Mouse (Mus musculus) forebrain, embryonic 12.5 days (tissue): Measurements from ENCODE around the gene Mid1. TPM values are rescaled to one million over a fixed set of nuclear protein-coding genes. Genes with fewer than 3 reads are reported as not detected.
A peak's percentile ranks its signal among the peaks of the same experiment; 100 is the strongest.
"Not testable (repeated sequence)": the region's sequence is repeated elsewhere in the genome, so short reads cannot be mapped to it uniquely, and the experiment has no call there.

Source experiments
- ATAC-seq: fragments of 200-750 bp; cut with Nextera tagmentation; 2 replicates; pipeline ENCODE4 v1.8.0; 2017; ENCODE audit warnings: moderate TSS enrichment; ENCODE audit not compliant: low FRiP score
- H3K27ac ChIP-seq: fragments of 300-500 bp; sonication (generic); 2 replicates; pipeline ENCODE4 v1.5.1; 2016; ENCODE audit warnings: mild to moderate bottlenecking
- H3K27me3 ChIP-seq: fragments of 300-500 bp; sonication (generic); 2 replicates; pipeline ENCODE4 v1.6.1; 2016; ENCODE audit warnings: mild to moderate bottlenecking
- H3K36me3 ChIP-seq: fragments of 300-500 bp; sonication (generic); replicated peaks from 2 replicates; pipeline ENCODE4 v1.6.1; 2016; ENCODE audit warnings: mild to moderate bottlenecking
- H3K4me1 ChIP-seq: fragments of 300-500 bp; sonication (generic); 2 replicates; pipeline ENCODE4 v1.6.1; 2016
- H3K4me2 ChIP-seq: fragments of 300-500 bp; sonication (generic); 2 replicates; pipeline ENCODE4 v1.6.1; 2016; ENCODE audit warnings: mild to moderate bottlenecking, moderate library complexity
- H3K4me3 ChIP-seq: fragments of 300-500 bp; sonication (generic); replicated peaks from 2 replicates; pipeline ENCODE4 v1.5.1; 2016; ENCODE audit warnings: mild to moderate bottlenecking
- H3K9ac ChIP-seq: fragments of 300-500 bp; sonication (generic); 2 replicates; pipeline ENCODE4 v1.6.1; 2016; ENCODE audit warnings: mild to moderate bottlenecking
- H3K9me3 ChIP-seq: fragments of 300-500 bp; sonication (generic); 2 replicates; pipeline ENCODE4 v1.6.1; 2016
- WGBS: fragments of 180-500 bp; shearing (Covaris S2); methylation state at CpG from one replicate; pipeline ENCODE4 v1.1.7; 2016; 5-methylcytosine and 5-hydroxymethylcytosine counted together
- polyA plus RNA-seq: library from polyadenylated mRNA; unstranded; fragments of >200 nt; fragmentation: Nextera tagmentation; extraction: Ambion mirVana; gene quantifications from 2 replicates; pipeline ENCODE4 v1.2.1, GENCODE M21; 2016

The Mid1 gene
- polyA plus RNA-seq, 1 experiment from 2014 or later: 16.2 TPM

- H3K27ac ChIP-seq, H3K9ac ChIP-seq, H3K4me1 ChIP-seq, ATAC-seq, H3K27me3 ChIP-seq, H3K4me2 ChIP-seq, H3K4me3 ChIP-seq: not testable (repeated sequence)
- peaks cover 61% of the 10 kb centered on the region for H3K9me3 ChIP-seq
- WGBS: 78% methylated on average over 3 of the region's 3 CpGs
- peaks cover 56% of the 10 kb centered on the region for H3K36me3 ChIP-seq
Observed at GRCm38 (mm10) chrX:169975681-169976131, 290.7 kb downstream of the Mid1 start.

- H3K4me3 ChIP-seq, H3K4me1 ChIP-seq, H3K27me3 ChIP-seq, H3K9ac ChIP-seq, H3K4me2 ChIP-seq, ATAC-seq, H3K27ac ChIP-seq: not testable (repeated sequence)
- Histone ChIP-seq H3K36me3 (peaks cover 57% of the 10 kb centered on the region), H3K9me3 (peaks cover 68% of the 10 kb centered on the region)
- WGBS: 68% methylated on average over 5 of the region's 5 CpGs
Observed at GRCm38 (mm10) chrX:169976340-169976739, 291.3 kb downstream of the Mid1 start.

- peaks cover 60% of the 10 kb centered on the region for H3K36me3 ChIP-seq
- H3K4me3 ChIP-seq, H3K27ac ChIP-seq, H3K4me2 ChIP-seq, H3K27me3 ChIP-seq, ATAC-seq, H3K9ac ChIP-seq, H3K4me1 ChIP-seq: not testable (repeated sequence)
- WGBS: 89% methylated on average over 7 of the region's 7 CpGs
- H3K9me3 ChIP-seq: peaks cover 71% of the 10 kb centered on the region
Observed at GRCm38 (mm10) chrX:169977856-169978435, 292.9 kb downstream of the Mid1 start.

- Histone ChIP-seq H3K27ac (peak overlapping the region; percentile 2; the same call in 1 of the 2 replicates), H3K9me3 (peaks cover 77% of the 10 kb centered on the region), H3K36me3 (peaks cover 63% of the 10 kb centered on the region)
- WGBS: 70% methylated on average over 29 of the region's 29 CpGs
- ATAC-seq: 0 out of 2 replicates have a peak, but pooled peaks have one; percentile 4
- H3K4me1 ChIP-seq, H3K27me3 ChIP-seq, H3K9ac ChIP-seq, H3K4me2 ChIP-seq, H3K4me3 ChIP-seq: not testable (repeated sequence)
Observed at GRCm38 (mm10) chrX:169978436-169979381, 293.7 kb downstream of the Mid1 start.

GRCm38 (mm10) chrX:169979461-169980202 is 294.6 kb downstream of the Mid1 start:
- not testable (repeated sequence) for H3K4me3 ChIP-seq, H3K4me1 ChIP-seq, H3K27ac ChIP-seq, H3K9ac ChIP-seq, H3K27me3 ChIP-seq
- peaks cover 79% of the 10 kb centered on the region for H3K9me3 ChIP-seq
- H3K4me2 ChIP-seq: peak overlapping the region; percentile 2; the same call in 1 of the 2 replicates
- H3K36me3 ChIP-seq: peaks cover 69% of the 10 kb centered on the region
- 79% methylated on average over 20 of the region's 20 CpGs for WGBS
- ATAC-seq: 0 out of 2 replicates have a peak, but pooled peaks have one; percentile 7

- not testable (repeated sequence) for H3K4me1 ChIP-seq, H3K4me2 ChIP-seq, H3K9ac ChIP-seq, H3K4me3 ChIP-seq, H3K27me3 ChIP-seq, H3K27ac ChIP-seq
- Histone ChIP-seq H3K9me3 (peaks cover 79% of the 10 kb centered on the region), H3K36me3 (peaks cover 69% of the 10 kb centered on the region)
- ATAC-seq: 0 out of 2 replicates have a peak, but pooled peaks have one; percentile 2
- WGBS: 86% methylated on average over 6 of the region's 6 CpGs
Observed at GRCm38 (mm10) chrX:169980203-169980556, 295.2 kb downstream of the Mid1 start.

- Histone ChIP-seq H3K36me3 (peaks cover 68% of the 10 kb centered on the region), H3K27me3 (no peaks in the 10 kb centered on the region), H3K4me1 (0 out of 2 replicates have a peak, but pooled peaks cover 4% of the 10 kb centered on the region), H3K9me3 (peaks cover 78% of the 10 kb centered on the region), H3K9ac (no peak overlapping the region), H3K4me2 (no peak overlapping the region), H3K27ac (no peak overlapping the region), H3K4me3 (no peak overlapping the region)
- 90% methylated on average over 12 of the region's 12 CpGs for WGBS
- ATAC-seq: no peak
Observed at GRCm38 (mm10) chrX:169980809-169981289, 295.9 kb downstream of the Mid1 start.

- not testable (repeated sequence) for H3K27ac ChIP-seq, H3K9ac ChIP-seq, ATAC-seq, H3K27me3 ChIP-seq, H3K4me2 ChIP-seq, H3K4me1 ChIP-seq, H3K4me3 ChIP-seq
- peaks cover 82% of the 10 kb centered on the region for H3K9me3 ChIP-seq
- 93% methylated on average over 19 of the region's 19 CpGs for WGBS
- peaks cover 73% of the 10 kb centered on the region for H3K36me3 ChIP-seq
Observed at GRCm38 (mm10) chrX:169981761-169982181, 296.8 kb downstream of the Mid1 start.

- not testable (repeated sequence) for H3K4me1 ChIP-seq, H3K4me3 ChIP-seq, H3K27me3 ChIP-seq, H3K4me2 ChIP-seq, ATAC-seq, H3K9ac ChIP-seq, H3K27ac ChIP-seq
- Histone ChIP-seq H3K36me3 (peaks cover 71% of the 10 kb centered on the region), H3K9me3 (peaks cover 85% of the 10 kb centered on the region)
- WGBS: 91% methylated on average over 23 of the region's 23 CpGs
Observed at GRCm38 (mm10) chrX:169982606-169983400, 297.8 kb downstream of the Mid1 start.

GRCm38 (mm10) chrX:169983401-169984165 is 298.6 kb downstream of the Mid1 start:
- peaks cover 67% of the 10 kb centered on the region for H3K36me3 ChIP-seq
- not testable (repeated sequence) for H3K27ac ChIP-seq, H3K4me2 ChIP-seq, ATAC-seq, H3K9ac ChIP-seq, H3K4me3 ChIP-seq, H3K27me3 ChIP-seq, H3K4me1 ChIP-seq
- H3K9me3 ChIP-seq: peaks cover 82% of the 10 kb centered on the region
- WGBS: 91% methylated on average over 19 of the region's 19 CpGs

GRCm38 (mm10) chrX:169984331-169984730 is 299.3 kb downstream of the Mid1 start:
- H3K36me3 ChIP-seq: peaks cover 71% of the 10 kb centered on the region
- H3K27ac ChIP-seq, H3K27me3 ChIP-seq, H3K4me2 ChIP-seq, H3K9ac ChIP-seq, ATAC-seq, H3K4me3 ChIP-seq, H3K4me1 ChIP-seq: not testable (repeated sequence)
- 90% methylated on average over 7 of the region's 7 CpGs for WGBS
- H3K9me3 ChIP-seq: peaks cover 82% of the 10 kb centered on the region
